Mouse (Mus musculus): ENCODE data around the gene Nxn. TPM values are rescaled to one million over a fixed set of nuclear protein-coding genes. Genes with fewer than 3 reads are reported as not detected.

The Nxn gene
- polyA plus RNA-seq, 1 experiment from 2014 or later: 2.6 TPM

GRCm38 (mm10) chr11:76314741-76315140 is 84.2 kb downstream of the Nxn start:
- no peaks in the 10 kb centered on the region for H3K9me3 ChIP-seq (ENCODE audit: low read length)
- no peaks in the 10 kb centered on the region for H3K4me1 ChIP-seq (ENCODE audit: insufficient read depth)
- no peak overlapping the region for H3K9ac ChIP-seq (replicated peaks)
- ATAC-seq: no peak
- no peak overlapping the region for H3K27ac ChIP-seq (ENCODE audit: low read depth)
- H3K4me3 ChIP-seq (ENCODE audit: low read depth, low read length): no peak overlapping the region
- TF ChIP-seq CTCF (IDR thresholded peaks at IDR 0.05; ENCODE audit: low read depth) (peak; percentile 56), EP300 (IDR thresholded peaks at IDR 0.05; ENCODE audit: low read depth) (no peak)
- DNase-seq: no peak
- H3K36me3 ChIP-seq (replicated peaks; ENCODE audit: insufficient read depth, low read length): no peaks in the 10 kb centered on the region
- no peak overlapping the region for H3K4me2 ChIP-seq (ENCODE audit: low read depth, low read length)
- 52% methylated on average over 4 of the region's 4 CpGs for WGBS (ENCODE audit: insufficient replicate concordance)
- H3K27me3 ChIP-seq (ENCODE audit: insufficient read depth, low read length): no peaks in the 10 kb centered on the region

DNA sequence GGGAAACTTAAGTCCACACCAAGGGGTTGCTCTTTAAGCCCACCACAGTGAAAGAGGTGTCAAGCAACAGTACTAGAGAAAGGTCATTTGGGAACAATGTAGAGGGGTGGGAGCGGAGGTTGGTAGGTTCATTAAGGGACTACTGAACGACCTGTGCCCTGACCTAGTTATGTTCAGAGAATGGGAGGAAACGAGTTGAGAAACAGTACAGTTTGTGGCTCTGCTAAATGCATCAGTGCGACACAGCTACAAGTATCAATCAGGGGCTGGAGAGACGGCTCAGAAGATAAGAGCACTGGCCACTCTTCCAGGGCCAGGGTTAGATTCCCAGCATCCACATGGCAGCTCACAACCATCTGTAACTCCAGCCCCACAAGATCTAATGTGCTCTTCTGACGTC is 84.8 kb downstream of the Nxn start:
- Histone ChIP-seq H3K4me1 (ENCODE audit: insufficient read depth) (no peaks in the 10 kb centered on the region), H3K4me3 (ENCODE audit: low read depth, low read length) (no peak overlapping the region), H3K27me3 (ENCODE audit: insufficient read depth, low read length) (no peaks in the 10 kb centered on the region), H3K9ac (replicated peaks) (no peak overlapping the region), H3K27ac (ENCODE audit: low read depth) (no peak overlapping the region), H3K9me3 (ENCODE audit: low read length) (no peaks in the 10 kb centered on the region), H3K36me3 (replicated peaks; ENCODE audit: insufficient read depth, low read length) (no peaks in the 10 kb centered on the region), H3K4me2 (ENCODE audit: low read depth, low read length) (no peak overlapping the region)
- WGBS (ENCODE audit: insufficient replicate concordance): 65% methylated on average over 6 of the region's 6 CpGs
- ATAC-seq (no peak), DNase-seq (no peak)
- TF ChIP-seq EP300 (IDR thresholded peaks at IDR 0.05; ENCODE audit: low read depth): no peak
- no peak for TF ChIP-seq CTCF (IDR thresholded peaks at IDR 0.05; ENCODE audit: low read depth)

DNA sequence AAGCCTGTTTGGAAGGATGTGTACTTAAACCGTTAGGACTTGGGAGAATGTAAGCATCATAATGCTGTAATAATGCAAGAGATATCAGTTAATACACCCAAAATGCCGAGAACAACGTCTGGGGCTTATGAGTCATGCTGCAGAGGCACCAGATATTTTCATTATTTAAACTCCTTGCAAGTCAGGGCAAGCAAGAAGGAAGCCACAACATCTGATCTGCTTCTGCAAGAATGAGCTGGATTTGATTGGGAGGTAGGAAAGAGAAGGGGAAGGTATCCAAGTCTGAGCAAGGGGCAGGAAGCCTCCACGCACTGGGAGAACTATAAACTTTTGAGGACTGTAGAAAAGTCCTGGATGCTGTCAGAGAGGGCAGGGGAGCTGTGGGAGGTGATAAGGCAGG is 86.1 kb downstream of the Nxn start:
- H3K4me3 ChIP-seq (ENCODE audit: low read depth, low read length): no peak overlapping the region
- H3K27me3 ChIP-seq (ENCODE audit: insufficient read depth, low read length): no peaks in the 10 kb centered on the region
- H3K4me2 ChIP-seq (ENCODE audit: low read depth, low read length): no peak overlapping the region
- no peak overlapping the region for H3K9ac ChIP-seq (replicated peaks)
- 51% methylated on average over 4 of the region's 4 CpGs for WGBS (ENCODE audit: insufficient replicate concordance)
- no peak for DNase-seq
- no peak for ATAC-seq
- no peak overlapping the region for H3K27ac ChIP-seq (ENCODE audit: low read depth)
- H3K36me3 ChIP-seq (replicated peaks; ENCODE audit: insufficient read depth, low read length): no peaks in the 10 kb centered on the region
- no peaks in the 10 kb centered on the region for H3K4me1 ChIP-seq (ENCODE audit: insufficient read depth)
- H3K9me3 ChIP-seq (ENCODE audit: low read length): no peaks in the 10 kb centered on the region
- TF ChIP-seq CTCF (IDR thresholded peaks at IDR 0.05; ENCODE audit: low read depth) (no peak), EP300 (IDR thresholded peaks at IDR 0.05; ENCODE audit: low read depth) (no peak)

DNA sequence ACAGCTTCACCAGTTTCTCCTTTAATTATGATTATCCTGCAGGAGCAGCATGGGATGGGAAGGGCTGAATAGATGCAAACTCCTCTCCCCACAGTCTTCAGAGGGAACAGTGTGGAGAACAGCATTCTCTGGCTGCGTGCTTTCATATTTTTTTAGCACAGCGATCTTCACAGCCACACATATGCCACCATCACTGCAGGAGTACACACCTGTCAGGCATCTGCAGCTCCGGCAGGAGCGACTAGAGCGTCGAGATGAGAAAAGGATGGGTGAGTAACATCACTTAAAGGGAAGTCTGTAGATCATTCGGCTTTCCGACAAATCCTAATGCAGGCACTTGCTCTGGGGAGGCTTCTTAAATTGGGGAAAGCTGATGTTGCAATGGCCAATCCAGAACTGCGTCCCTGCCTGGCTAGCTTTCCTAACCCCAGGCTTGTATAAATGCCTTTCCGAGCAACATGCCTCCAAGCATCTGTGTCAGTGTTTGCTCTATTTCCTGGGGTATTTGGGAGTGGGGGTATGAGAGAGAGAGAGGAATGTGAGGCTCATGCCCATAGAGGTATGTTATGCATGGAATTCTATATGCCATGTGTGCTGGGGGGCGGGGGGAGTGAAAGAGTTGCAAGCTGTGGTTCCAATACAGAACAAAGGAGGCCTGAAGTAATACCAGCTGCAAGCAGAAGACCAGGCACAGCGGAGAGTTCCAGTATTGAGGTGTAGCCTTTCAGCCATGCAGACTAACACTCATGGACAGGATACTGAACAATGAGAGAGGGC is 87.5 kb downstream of the Nxn start:
- H3K4me3 ChIP-seq (ENCODE audit: low read depth, low read length): no peak overlapping the region
- DNase-seq (no peak), ATAC-seq (no peak)
- no peak for TF ChIP-seq CTCF (IDR thresholded peaks at IDR 0.05; ENCODE audit: low read depth)
- TF ChIP-seq EP300 (IDR thresholded peaks at IDR 0.05; ENCODE audit: low read depth): no peak
- no peaks in the 10 kb centered on the region for H3K36me3 ChIP-seq (replicated peaks; ENCODE audit: insufficient read depth, low read length)
- no peaks in the 10 kb centered on the region for H3K4me1 ChIP-seq (ENCODE audit: insufficient read depth)
- WGBS (ENCODE audit: insufficient replicate concordance): 80% methylated on average over 12 of the region's 12 CpGs
- no peak overlapping the region for H3K9ac ChIP-seq (replicated peaks)
- H3K27me3 ChIP-seq (ENCODE audit: insufficient read depth, low read length): no peaks in the 10 kb centered on the region
- no peaks in the 10 kb centered on the region for H3K9me3 ChIP-seq (ENCODE audit: low read length)
- no peak overlapping the region for H3K27ac ChIP-seq (ENCODE audit: low read depth)
- H3K4me2 ChIP-seq (ENCODE audit: low read depth, low read length): no peak overlapping the region

DNA sequence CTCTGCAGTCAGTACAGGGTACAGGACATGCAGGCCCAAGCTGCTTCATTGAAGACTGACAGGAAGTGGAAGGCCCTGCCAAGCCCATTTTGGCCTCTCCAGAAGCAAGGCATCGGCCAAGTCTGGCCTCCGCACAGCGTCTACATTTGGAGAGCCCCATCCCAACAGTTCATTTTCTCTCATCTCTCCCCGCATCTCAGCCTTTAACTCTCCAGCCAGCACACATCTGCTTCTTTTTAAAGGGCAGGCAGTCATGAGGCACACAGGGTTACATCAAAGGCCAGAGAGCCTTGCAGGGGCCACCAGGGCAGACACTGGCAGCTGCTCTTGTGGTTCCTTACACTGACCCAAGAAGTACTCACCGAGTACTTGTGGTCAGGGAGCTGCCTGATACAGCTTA is 89.1 kb downstream of the Nxn start:
- H3K27me3 ChIP-seq (ENCODE audit: insufficient read depth, low read length): no peaks in the 10 kb centered on the region
- ATAC-seq: no peak
- no peak overlapping the region for H3K9ac ChIP-seq (replicated peaks)
- 50% methylated on average over 5 of the region's 5 CpGs for WGBS (ENCODE audit: insufficient replicate concordance)
- H3K27ac ChIP-seq (ENCODE audit: low read depth): no peak overlapping the region
- no peak overlapping the region for H3K4me3 ChIP-seq (ENCODE audit: low read depth, low read length)
- 0 out of 2 replicates have a peak, but pooled peaks cover 3% of the 10 kb centered on the region for H3K4me1 ChIP-seq (ENCODE audit: insufficient read depth)
- H3K9me3 ChIP-seq (ENCODE audit: low read length): no peaks in the 10 kb centered on the region
- H3K36me3 ChIP-seq (replicated peaks; ENCODE audit: insufficient read depth, low read length): no peaks in the 10 kb centered on the region
- no peak overlapping the region for H3K4me2 ChIP-seq (ENCODE audit: low read depth, low read length)
- no peak for DNase-seq
- no peak for TF ChIP-seq EP300 (IDR thresholded peaks at IDR 0.05; ENCODE audit: low read depth)
- no peak for TF ChIP-seq CTCF (IDR thresholded peaks at IDR 0.05; ENCODE audit: low read depth)

DNA sequence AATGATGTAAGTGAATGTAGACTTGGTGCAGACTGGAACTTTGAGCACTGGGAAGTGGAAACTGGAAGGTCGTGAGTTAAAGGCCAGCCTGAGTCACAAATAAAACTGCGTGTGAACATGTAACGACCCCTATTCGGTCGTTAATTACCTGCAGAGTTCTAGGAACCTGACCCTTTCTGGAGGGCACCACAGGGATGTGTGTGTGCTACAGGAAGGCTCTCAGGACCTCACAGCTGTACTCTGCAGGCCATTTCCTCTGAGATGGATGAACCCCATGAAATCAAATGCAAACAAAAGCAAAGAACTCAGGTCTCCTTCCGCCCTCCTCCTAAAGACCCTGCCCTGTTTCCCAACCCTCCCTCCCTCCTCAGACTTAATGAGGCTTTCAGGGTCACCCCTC is 89.9 kb downstream of the Nxn start:
- DNase-seq (no peak), ATAC-seq (no peak)
- H3K27ac ChIP-seq (ENCODE audit: low read depth): no peak overlapping the region
- H3K9ac ChIP-seq (replicated peaks): no peak overlapping the region
- TF ChIP-seq EP300 (IDR thresholded peaks at IDR 0.05; ENCODE audit: low read depth) (no peak), CTCF (IDR thresholded peaks at IDR 0.05; ENCODE audit: low read depth) (no peak)
- H3K4me2 ChIP-seq (ENCODE audit: low read depth, low read length): no peak overlapping the region
- no peaks in the 10 kb centered on the region for H3K36me3 ChIP-seq (replicated peaks; ENCODE audit: insufficient read depth, low read length)
- no peaks in the 10 kb centered on the region for H3K9me3 ChIP-seq (ENCODE audit: low read length)
- no peak overlapping the region for H3K4me3 ChIP-seq (ENCODE audit: low read depth, low read length)
- WGBS (ENCODE audit: insufficient replicate concordance): 70% methylated on average over 6 of the region's 6 CpGs
- no peaks in the 10 kb centered on the region for H3K27me3 ChIP-seq (ENCODE audit: insufficient read depth, low read length)
- H3K4me1 ChIP-seq (ENCODE audit: insufficient read depth): 0 out of 2 replicates have a peak, but pooled peaks cover 3% of the 10 kb centered on the region
